Mouse (Mus musculus): ENCODE measurements around the gene Mfsd7a.

Mfsd7a gene

GRCm38 (mm10) chr5:108431196-108431595 is 17.5 kb downstream of the Mfsd7a start:
- no peak for DNase-seq

DNA sequence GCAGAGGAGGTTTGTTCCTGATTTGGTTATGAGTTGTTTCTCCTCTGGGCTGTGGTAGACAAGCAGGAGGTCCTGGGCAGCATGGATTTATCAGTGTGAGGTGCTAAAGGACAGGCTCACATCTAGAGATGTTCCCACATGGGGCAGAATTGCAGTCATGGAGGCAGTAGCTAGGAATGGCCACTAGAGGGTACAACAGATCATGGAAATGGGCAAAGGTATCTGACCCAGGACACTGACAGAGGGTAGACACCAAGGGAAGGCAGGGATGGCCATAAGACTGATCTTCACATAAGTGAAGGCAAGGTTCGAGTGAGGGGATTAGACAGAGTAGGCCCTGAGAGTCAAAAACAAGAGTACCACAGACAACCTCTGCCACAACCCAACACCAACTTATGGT is 21.5 kb downstream of the Mfsd7a start:
- peak in 1 of 2 experiments; percentile 36 for DNase-seq

GRCm38 (mm10) chr5:108423427-108423826 is 25.3 kb downstream of the Mfsd7a start:
- DNase-seq: no peak

GRCm38 (mm10) chr5:108422741-108423140 is 25.9 kb downstream of the Mfsd7a start:
- DNase-seq: no peak

- no peak for DNase-seq
Observed at GRCm38 (mm10) chr5:108414711-108415110, 34.0 kb downstream of the Mfsd7a start.

DNA sequence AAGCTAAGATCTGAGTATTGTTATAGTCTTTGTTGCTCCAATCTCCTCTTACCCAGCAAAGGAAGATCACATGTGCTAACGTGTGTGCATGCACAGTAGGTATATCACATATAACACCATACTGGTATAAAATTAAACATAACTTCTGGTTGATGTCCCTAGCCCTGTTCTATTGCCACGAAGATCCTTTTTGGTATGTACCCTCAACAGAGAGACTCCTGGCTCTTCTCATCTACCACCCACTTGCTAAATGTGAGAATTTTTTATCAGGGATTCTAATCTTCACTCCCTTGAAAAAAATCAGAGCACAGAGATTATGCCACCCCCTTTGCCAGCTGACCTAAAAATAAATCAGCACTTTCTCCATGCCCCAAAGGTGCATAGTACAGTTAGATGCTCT is 41.7 kb downstream of the Mfsd7a start:
- DNase-seq: no peak

DNA sequence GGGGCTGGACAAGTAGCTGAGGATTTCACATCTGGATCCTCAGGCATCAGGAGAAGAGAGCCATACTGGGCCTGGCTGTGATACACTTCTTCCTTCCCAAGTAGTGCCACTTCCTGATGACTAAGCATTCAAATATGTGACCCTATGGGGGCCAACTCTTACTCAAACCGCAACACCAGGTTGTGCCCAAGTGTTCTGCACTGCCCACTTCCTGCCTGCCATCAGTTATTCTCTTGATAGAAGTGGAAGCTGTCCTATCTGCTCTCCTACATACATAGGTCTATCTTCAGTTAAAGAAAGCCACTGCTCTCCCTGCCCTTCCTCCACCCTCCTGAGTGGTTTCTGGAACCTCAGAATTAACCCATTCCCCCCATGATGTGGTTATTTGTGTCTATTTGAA is 43.2 kb downstream of the Mfsd7a start:
- no peak for DNase-seq

DNA sequence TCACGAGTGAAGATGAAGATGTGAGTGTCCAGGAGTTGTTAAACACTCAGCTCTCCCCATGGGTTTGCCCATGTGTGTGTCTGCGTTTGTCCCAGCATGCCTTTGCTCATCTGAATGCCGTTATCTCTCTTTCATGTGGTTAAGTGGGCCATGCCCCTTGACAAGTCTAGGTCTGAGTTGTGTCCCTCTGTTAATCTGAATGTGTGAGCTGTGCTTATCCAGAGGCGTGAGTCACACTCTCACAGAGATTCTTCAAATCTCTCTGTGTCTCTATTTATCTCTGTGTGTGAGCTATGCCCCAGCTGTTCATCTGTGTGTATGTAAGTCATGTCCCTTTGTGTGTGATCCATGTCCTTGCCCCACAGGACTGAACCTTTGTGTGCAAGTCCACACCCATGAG is 45.2 kb downstream of the Mfsd7a start:
- no peak for DNase-seq

All from spleen, adult 18-20 months (tissue).